Mouse (Mus musculus) spleen, postnatal 10 days (tissue): ENCODE measurements around the gene Gm17662.
A peak's percentile ranks its signal among the peaks of the same experiment; 100 is the strongest.

Experiments
- DNase-seq, 2 experiments: peaks; one replicate each; pipeline ENCODE4 v3.0.0; 2021 to 2022; ENCODE audit warnings: low spot score in 2 of 2

Gm17662 gene

GRCm38 (mm10) chr4:104888499-104889262 is 31.6 kb downstream of the Gm17662 start:
- no peak for DNase-seq

DNA sequence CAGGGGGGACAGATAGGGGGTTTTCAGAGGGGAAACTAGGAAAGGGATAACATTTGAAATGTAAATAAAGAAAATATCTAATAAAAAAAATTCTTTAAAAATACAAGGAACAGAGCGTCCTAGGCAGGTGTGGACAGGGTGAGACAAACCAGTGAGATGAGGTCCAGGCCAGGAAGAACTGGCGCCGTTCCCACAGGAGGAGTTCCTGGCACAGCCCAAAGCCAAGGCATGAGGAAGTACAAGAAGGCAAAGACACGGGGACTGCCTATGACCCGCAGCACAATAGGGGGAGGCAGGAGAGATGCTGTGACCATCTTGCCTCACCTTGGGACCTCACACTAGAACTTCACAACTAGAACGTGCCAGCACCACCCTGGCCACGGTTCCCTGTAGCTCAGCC is 34.6 kb downstream of the Gm17662 start:
- DNase-seq = no peak

DNA sequence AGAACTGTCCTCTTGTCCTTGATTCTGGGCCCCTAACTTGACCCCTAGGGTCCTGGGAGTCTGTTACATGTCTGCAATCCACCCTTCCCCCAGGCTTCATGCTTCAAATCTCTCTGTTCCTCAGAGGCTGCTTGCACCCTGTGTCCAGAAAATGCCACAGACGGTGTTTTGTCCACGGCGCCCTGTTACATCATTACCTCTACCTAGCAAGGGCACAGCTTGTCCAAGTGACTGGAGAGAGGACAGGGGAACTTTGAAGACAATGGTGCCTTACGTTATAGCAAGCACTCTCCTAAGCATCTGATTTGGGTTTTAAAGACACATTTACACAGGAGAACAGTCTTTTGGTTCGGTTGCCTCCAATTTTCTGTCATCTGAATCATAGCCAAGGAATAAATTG is 36.5 kb downstream of the Gm17662 start:
- no peak for DNase-seq

DNA sequence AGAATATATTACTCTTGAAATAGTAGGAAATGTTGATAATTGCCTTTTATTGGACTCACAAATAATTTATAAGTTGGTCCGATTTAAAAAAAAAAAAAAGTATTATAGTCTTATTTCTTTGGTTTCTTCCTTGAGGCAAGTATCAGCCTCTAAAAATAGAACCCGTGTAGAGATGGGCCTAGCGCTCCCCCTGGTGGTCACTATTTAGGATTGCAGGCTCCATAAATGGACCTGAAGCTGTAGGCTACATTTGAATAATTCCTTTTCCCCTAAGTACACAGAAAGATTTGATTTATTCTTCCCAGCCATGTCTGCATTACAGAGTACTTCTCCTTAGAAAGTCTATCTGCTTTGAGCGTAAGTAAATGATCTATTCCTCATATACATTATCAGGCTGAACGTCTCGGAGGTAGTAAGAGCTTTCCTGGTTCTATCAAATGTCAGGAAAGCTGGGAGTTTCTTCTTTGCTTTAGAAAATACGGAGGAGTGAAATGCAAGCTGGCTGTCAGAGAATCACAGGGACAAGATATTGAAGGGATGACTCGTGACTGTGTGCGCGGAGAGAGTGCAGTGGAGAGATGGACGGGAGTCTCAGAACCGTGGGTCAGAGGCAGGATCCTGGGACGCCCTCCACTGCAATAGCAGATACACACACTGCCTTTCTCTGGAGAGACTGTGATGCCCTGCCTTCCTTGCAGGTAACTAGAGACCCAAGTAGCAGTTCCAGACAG is 37.0 kb downstream of the Gm17662 start:
- peak in 1 of 2 experiments; percentile 35 for DNase-seq

DNA sequence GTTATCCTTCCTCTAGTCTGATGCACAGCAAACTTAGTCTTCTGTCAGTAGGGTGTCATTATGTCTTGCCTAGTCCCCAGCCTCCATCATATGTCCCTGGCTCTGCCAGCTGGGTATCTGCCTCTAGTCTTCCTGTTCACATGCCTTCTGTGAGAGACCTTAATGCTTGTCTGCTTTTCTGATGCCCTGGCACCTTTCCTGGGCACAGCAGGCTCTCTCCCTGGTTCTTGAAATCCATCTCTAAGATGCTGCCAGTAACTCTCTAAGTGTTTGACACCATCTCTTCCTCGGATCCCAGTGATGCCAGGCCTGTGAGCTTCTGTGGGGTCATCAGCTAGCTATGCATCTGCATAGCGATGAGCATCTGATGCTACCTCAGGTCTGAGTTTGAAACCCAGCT is 45.7 kb downstream of the Gm17662 start:
- no peak for DNase-seq

- no peak for DNase-seq
Observed at GRCm38 (mm10) chr4:104905049-104905448, 47.9 kb downstream of the Gm17662 start.
